Mouse (Mus musculus) heart, adult 18-20 months (tissue): ENCODE measurements around the gene Trmu. TPM values are rescaled to one million over a fixed set of nuclear protein-coding genes. Genes with fewer than 3 reads are reported as not detected.
A peak's percentile ranks its signal among the peaks of the same experiment; 100 is the strongest.

Experiments
- DNase-seq, 2 experiments: peaks; one replicate each; pipeline ENCODE4 v3.0.0; 2021 to 2022; ENCODE audit warnings: mixed read lengths in 1 of 2
- total RNA-seq, 2 experiments: library from RNA; stranded (reverse); gene quantifications; 2 replicates each; pipeline ENCODE4 v1.2.3; 2021

Gene Trmu
- total RNA-seq, 2 experiments from 2014 or later = 15.1 to 15.2 TPM

DNA sequence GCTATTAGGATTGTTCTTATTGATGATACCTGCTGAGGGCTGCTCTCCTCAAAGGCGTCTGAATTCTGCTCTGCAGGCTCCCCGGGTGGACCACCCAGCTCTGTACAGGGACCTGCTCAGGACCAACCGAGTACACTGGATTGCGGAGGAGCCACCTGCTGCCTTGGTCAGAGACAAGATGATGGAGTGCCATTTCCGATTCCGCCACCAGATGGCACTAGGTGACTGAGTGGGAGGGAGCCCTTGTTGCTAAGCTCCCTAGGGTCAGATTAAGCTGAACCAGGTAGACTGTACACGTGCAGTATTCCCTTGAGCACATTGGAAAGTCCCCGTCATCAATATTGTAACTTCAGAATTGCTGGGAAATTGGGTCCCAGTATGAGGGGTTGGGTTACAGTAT, 17.2 kb downstream of the Trmu start:
- peak; percentile 53 to 92 for DNase-seq

DNA sequence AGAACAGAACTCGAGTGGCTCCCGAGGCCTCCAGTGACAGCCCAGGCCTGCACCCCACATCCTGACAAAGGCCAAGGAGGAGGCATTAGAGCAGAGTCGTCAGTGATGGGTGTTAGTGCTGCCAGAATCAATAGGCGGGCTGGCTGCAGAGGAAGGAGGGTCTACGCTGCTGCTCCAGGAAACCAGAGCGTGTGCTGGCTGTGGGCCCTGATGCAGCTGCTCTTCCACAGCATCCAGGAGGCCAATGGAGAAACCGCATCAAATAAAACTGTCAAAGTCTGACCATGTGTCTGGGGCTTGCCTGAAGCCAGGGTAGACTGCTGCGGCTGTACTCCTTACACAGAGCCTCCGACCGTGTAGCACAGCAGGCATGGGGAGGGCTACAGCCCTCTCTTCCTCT, 18.0 kb downstream of the Trmu start:
- DNase-seq = no peak

DNA sequence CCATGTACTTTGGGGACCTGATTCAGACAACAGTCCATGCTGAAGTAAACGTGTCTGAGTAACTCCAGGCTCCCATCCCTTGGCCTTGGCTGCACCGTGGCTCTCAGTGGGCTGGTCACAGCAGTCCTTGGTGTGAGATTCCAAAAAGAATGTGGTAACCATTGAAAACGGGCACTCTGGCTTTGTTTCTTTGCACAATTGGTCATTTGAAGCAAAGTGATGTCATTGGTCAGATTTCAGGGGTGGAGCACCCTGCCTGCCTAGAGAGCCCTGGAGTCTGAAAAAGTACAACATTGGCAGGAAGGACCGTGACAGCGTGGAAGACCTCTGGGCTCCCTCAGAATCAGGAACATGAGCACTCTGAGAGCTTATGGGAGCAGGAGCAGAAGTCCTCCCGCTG, 20.3 kb downstream of the Trmu start:
- no peak for DNase-seq

DNA sequence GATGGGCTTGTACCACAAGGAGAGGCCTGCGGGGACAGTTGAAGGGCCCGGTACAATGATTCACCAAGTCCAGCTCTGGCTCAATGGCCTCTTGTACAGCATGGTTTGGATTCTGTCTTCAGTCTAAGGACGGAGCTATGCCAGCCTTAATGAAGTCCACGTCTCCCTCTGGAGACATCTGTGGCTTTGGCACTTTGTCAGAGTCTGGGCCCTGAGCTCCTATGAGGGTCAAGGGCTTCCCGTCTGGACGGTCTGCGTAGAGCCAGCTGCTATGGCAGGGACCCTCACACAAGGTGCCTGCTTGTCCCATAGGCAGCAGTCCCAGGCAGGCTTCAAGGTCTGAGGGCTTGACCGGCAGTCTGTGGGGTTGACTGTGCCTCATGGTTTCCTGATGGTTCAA, 21.2 kb downstream of the Trmu start:
- no peak for DNase-seq

DNA sequence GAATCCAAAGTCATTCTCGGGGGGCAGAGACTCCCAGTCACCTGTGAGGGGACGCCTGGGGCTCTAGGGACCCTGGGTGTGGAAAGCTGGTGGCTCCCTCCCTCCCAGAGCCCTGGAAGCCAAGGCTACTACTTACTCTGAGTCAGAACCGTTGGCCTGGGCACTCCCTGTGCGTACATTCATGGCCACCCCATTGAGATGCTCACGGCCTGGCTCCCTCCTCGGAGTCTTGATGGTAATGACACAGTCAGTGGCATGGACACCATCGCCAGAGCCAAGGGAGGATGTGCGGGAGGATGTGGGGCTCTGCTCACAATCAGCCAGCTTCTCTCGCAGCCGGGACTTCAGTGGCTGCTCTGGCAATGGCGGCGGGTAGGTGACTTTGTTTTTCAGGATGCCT, 21.7 kb downstream of the Trmu start:
- DNase-seq = no peak

DNA sequence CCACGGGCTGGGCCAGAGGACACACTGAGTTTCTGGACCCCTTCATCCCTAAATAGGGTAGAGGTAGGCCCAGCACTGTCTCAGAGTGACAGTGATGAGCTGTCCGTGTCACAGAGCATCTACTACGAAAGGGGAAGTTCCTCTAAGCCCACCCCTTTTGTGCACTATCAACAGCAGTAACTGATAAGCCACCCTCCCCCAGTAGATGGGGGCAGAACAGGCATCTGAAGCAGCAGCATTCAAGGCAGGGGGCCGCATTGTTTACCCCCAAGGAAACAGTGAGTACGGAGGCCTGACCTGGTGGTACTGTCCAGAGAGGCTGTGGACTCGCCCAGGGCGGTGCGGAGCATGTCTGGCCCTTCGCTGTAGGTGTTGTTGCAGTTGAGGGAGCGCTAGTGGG, 23.4 kb downstream of the Trmu start:
- no peak for DNase-seq

DNA sequence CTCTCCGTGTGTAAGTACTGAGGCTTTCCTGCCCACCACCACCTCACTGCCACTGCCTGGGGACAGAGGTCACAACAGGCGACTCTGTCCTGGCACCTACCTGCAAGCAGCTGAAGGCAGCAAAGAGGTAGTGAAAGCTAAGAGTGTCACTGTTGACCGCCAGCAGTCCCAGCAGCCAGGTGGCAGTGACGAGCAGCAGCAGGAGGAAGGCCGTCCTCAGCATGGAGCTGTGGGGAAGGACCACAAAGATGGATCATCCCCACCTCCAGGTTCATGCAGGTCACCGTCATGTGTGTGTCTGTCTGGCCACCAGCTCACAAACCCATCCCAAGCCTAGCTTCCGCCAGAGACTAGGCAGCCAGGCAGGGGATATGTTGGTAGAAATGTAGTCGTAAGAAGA, 24.7 kb downstream of the Trmu start:
- DNase-seq = no peak

DNA sequence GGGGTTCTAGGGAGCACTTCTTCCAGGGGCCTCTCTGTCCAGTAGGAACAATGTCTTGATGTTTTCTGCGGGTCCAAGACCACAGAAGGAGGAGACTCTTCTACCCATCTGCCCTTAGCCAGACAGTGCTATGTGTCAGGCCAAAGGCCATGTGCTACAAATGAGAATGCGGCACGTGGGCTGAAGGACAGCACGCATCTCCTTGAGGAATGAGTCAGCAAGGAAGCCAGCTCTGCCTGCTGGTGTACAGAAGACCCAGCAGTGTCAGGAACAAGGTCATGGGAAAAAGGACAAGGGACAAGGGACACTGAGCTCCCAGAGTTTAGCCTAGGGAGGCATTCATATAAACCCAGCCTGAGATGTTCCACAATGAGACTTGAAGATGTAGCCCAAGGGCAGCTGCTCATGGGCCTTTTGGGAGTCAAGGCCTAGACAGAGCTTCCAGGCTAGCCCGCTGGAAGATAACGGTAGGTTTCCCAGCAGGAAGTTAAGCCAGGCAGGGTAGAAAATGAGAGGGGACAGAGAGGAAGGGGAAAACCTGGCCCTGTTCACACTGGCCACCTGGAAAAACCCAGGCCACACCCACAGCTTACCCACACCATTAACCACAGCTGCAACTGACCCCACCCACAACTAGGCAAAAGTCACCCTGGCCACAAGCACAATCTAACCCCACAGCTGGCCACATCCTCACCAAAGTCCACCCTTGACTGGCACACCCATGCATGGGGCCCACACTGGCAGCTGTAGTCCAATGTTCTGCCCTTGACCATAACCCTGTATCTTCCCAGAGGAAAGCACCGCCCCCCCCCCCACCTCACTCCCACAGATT, 29.8 kb downstream of the Trmu start:
- DNase-seq = no peak

DNA sequence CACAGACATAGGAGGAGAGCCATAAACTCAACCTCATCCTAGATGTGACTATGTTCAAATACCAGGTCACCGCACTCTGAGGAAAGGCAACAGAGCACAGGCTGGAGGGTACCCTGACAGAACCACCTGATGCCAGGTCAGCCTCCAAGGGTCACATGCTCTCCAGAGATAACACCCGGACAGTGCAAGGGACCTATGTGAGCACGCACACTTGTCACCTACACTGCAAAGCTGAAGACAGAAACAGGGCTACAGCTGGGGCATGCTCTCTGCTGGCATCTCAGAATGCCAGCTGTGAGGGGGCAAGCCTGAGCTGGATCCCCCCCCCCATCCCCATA, 30.3 kb downstream of the Trmu start:
- DNase-seq = no peak

DNA sequence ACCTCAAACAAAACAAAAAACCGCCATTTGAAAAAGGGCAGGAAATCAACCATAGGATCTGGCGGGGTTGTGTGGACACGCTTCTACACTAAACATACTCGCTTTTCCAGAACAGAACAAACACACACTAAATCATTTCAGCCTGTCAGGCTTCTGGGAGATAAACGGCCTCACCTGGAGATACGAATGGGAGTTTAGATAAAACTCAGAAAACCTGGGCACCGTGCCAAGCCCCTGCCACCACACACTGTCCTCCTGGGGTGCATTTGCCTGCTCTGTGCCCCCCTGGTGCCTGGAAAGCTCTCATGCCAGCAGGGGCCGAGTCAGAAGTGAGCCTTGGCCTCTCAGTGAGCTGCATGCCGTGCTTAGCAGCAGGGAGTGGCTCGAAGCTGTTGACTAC, 30.8 kb downstream of the Trmu start:
- DNase-seq = no peak

DNA sequence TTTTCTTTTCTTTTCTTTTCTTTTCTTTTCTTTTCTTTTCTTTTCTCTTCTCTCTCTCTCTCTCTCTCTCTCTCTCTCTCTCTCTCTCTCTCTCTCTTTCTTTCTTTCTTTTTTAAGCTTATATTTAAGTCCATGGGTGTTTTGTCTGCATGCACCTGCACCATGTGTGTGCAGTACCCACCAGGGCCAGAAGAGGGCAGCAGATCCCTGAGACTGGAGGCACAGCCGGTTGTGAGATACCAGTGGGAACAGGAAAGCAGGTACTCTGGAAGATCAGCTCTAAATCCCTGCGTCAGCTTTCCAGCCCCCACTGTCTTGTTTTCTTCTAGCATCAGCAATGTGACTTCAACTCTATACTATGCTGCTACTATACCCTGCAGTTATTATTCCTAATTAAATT, 34.5 kb downstream of the Trmu start:
- peak in 1 of 2 experiments; percentile 61 for DNase-seq

DNA sequence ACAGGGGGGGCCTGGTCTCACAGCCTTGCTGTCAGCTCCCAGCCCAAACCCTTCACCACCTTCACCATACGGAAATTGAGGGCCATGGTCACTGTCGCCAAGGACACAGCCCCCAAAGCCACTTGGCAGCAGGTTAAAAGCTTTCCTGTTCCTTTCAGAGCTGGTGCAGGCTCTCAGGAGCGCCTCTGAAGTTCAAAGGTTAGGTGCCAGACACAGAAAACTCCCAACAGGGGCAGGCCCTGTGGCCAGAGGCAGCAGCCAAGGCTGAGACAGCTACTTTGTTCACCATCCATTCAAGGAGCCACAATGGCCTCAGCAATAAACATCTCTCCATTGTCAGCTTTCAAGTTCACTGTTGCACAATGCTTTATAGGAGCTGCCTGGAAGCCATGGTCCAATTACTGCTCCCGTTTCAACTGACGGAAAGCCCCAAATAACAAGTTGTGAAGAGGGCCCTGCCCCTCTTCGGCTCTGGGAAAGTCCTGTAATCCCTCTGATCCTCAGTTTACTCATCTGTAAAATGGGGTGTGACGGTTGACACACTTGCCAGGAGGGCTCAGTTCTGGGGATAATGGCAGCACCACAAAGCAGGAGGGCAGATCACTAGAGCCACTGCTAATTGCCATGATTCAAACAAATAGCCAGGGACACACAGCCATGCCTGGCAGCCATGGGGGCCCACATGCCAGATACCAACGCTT, 40.2 kb downstream of the Trmu start:
- DNase-seq = no peak

DNA sequence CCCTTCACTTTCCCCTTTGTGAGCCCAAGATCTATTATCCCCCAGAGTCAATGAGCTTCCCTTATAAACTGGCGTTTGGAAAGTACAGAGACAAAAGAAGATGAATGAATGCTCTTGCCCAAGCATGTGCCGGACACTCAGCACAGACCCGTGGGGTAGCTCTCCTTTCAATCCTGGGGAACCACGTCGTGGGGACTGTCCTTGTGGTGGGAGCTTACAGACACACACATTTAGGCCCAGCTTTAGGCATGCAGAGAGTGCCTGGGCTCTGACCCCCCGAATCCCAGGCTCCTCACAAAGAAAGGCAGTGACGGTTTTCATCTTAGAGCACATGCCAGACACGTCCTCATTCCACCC, 40.8 kb downstream of the Trmu start:
- no peak for DNase-seq

DNA sequence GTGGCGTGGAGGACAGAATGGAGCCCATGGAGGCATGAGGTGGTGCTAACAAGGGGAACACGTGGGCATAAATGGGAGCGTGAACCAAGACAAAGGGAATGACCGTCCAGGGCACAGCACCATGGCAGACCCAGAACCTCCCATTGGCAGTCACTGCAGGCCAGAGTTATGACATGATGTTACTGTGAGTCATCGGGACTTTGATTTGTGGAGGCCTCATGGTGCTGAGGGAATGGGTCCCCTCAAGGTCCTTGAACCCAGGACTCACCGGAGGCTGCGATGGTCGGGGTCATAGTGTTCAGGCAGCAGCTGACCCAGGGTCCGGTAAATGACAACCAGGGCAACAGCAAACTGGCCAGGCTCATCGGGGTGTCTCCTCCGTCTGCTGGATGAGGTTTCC, 42.7 kb downstream of the Trmu start:
- no peak for DNase-seq

DNA sequence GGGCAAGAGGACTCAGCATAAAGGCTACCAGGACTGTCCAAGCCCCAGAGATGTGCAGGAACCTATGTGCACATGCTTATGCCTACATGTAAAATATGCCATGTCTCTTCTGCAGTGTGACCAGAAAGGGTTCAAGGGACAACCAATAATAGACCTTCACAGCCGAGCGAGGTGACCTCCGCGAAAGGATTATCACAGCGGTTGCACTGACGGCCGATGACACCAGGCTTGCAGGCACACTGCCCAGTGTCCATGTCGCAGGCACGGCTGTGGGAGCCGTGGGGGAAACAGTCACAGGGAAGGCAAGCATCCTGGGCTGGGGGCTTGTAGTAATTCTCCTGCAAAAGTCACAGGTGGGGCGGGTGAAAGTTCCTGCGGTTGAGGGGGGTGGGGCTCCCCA, 49.0 kb downstream of the Trmu start:
- no peak for DNase-seq

DNA sequence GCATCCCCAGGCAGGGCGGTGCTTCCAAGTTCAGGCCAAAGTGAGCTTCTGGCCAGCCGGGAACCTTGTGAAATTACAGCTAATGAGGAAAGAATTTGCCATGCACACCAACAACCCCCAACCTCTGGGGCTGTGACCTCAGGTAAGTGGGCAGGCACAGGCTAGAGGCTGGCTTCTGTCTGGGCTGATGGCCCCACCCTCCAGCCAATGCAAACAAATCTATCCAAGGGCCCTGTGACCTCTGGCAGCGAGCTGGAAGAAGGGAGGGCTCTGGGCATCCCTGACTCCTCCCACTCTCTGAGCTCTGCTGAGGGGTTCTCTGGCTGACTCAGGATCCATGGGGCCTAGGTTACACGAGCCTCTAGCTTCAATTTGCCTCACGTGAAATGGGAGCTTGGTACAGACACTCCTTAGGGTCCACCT, 56.5 kb downstream of the Trmu start:
- DNase-seq = peak; percentile 45 to 51

Other genes starting within 250 kb of the Trmu start
- 10 to 100 TPM; 73.1 to 74.9 TPM for gene Ppara, start 144.3 kb upstream of the Trmu start, total RNA-seq
- gene Cdpf1, start 67.6 kb upstream of the Trmu start, total RNA-seq = 10 to 100 TPM; 32.5 to 33.9 TPM
- gene Pkdrej, start 57.6 kb upstream of the Trmu start, total RNA-seq = 1 to 10 TPM; 3.5 to 4.1 TPM
- 10 to 100 TPM; 15.2 to 21.4 TPM for gene Ttc38, start 47.0 kb upstream of the Trmu start, total RNA-seq
- gene Gtse1, start 19.6 kb upstream of the Trmu start, total RNA-seq = under 1 TPM; 0.54 to 0.60 TPM
- 1 to 10 TPM; 5.0 to 5.1 TPM for gene Celsr1, start 154.5 kb downstream of the Trmu start, total RNA-seq
- gene Gramd4, start 178.4 kb downstream of the Trmu start, total RNA-seq = 10 to 100 TPM; 32.6 to 32.7 TPM